Mouse (Mus musculus): ENCODE measurements at regions not wholly inside any gene's neighbourhood (a gene's known extent, or its start where the extent isn't known, plus 50 kb on each side); places are given as distances from the start of the nearest gene placed in this dataset.

- no peak for DNase-seq (ENCODE audit: low spot score)
- TF ChIP-seq POLR2A (IDR thresholded peaks at IDR 0.05; ENCODE audit: borderline replicate concordance, extremely low read depth, insufficient read depth, insufficient read length) = no peak
- WGBS = 67% methylated on average over 8 of the region's 8 CpGs
- ATAC-seq (ENCODE audit: low FRiP score, low read depth) = no peak
- no peak overlapping the region for H3K4me2 ChIP-seq (replicated peaks; ENCODE audit: low read depth, low read length, severe bottlenecking)
- H3K9ac ChIP-seq (ENCODE audit: low read depth, low read length, severe bottlenecking) = no peak overlapping the region
- H3K4me1 ChIP-seq (ENCODE audit: control insufficient read depth, insufficient read depth, low read length) = no peaks in the 10 kb centered on the region
- H3K9me3 ChIP-seq (ENCODE audit: control insufficient read depth, low read length) = no peaks in the 10 kb centered on the region
- H3K27me3 ChIP-seq (ENCODE audit: control insufficient read depth, insufficient read depth, low read length) = no peaks in the 10 kb centered on the region
- H3K27ac ChIP-seq (replicated peaks; ENCODE audit: low read depth, low read length) = no peak overlapping the region
- H3K36me3 ChIP-seq (ENCODE audit: control insufficient read depth, insufficient read depth, low read length) = no peaks in the 10 kb centered on the region
- no peak overlapping the region for H3K4me3 ChIP-seq (replicated peaks; ENCODE audit: low read length)
Observed at GRCm38 (mm10) chr13:53825957-53826580, 229.4 kb downstream of the Drd1 start.

GRCm38 (mm10) chr13:53822061-53822460 lies 233.4 kb downstream of the Drd1 start:
- Histone ChIP-seq H3K27ac (replicated peaks; ENCODE audit: low read depth, low read length) (no peak overlapping the region), H3K36me3 (ENCODE audit: control insufficient read depth, insufficient read depth, low read length) (no peaks in the 10 kb centered on the region), H3K4me1 (ENCODE audit: control insufficient read depth, insufficient read depth, low read length) (no peaks in the 10 kb centered on the region), H3K9me3 (ENCODE audit: control insufficient read depth, low read length) (no peaks in the 10 kb centered on the region), H3K27me3 (ENCODE audit: control insufficient read depth, insufficient read depth, low read length) (no peaks in the 10 kb centered on the region), H3K4me3 (replicated peaks; ENCODE audit: low read length) (no peak overlapping the region), H3K9ac (ENCODE audit: low read depth, low read length, severe bottlenecking) (no peak overlapping the region), H3K4me2 (replicated peaks; ENCODE audit: low read depth, low read length, severe bottlenecking) (no peak overlapping the region)
- no peak for TF ChIP-seq POLR2A (IDR thresholded peaks at IDR 0.05; ENCODE audit: borderline replicate concordance, extremely low read depth, insufficient read depth, insufficient read length)
- no peak for ATAC-seq (ENCODE audit: low FRiP score, low read depth)
- DNase-seq (ENCODE audit: low spot score) = no peak
- WGBS = 85% methylated on average over 8 of the region's 8 CpGs

GRCm38 (mm10) chr13:53815629-53816028 lies 239.9 kb downstream of the Drd1 start:
- DNase-seq (ENCODE audit: low spot score) (no peak), ATAC-seq (ENCODE audit: low FRiP score, low read depth) (no peak)
- Histone ChIP-seq H3K4me1 (ENCODE audit: control insufficient read depth, insufficient read depth, low read length) (no peaks in the 10 kb centered on the region), H3K27me3 (ENCODE audit: control insufficient read depth, insufficient read depth, low read length) (peaks cover 23% of the 10 kb centered on the region; the same call in 1 of the 2 replicates), H3K9ac (ENCODE audit: low read depth, low read length, severe bottlenecking) (no peak overlapping the region), H3K36me3 (ENCODE audit: control insufficient read depth, insufficient read depth, low read length) (no peaks in the 10 kb centered on the region), H3K27ac (replicated peaks; ENCODE audit: low read depth, low read length) (no peak overlapping the region), H3K4me2 (replicated peaks; ENCODE audit: low read depth, low read length, severe bottlenecking) (no peak overlapping the region), H3K4me3 (replicated peaks; ENCODE audit: low read length) (no peak overlapping the region), H3K9me3 (ENCODE audit: control insufficient read depth, low read length) (no peaks in the 10 kb centered on the region)
- 91% methylated on average over 7 of the region's 7 CpGs for WGBS
- no peak for TF ChIP-seq POLR2A (IDR thresholded peaks at IDR 0.05; ENCODE audit: borderline replicate concordance, extremely low read depth, insufficient read depth, insufficient read length)

GRCm38 (mm10) chr13:53814088-53814487 lies 241.4 kb downstream of the Drd1 start:
- TF ChIP-seq POLR2A (IDR thresholded peaks at IDR 0.05; ENCODE audit: borderline replicate concordance, extremely low read depth, insufficient read depth, insufficient read length) = no peak
- DNase-seq (ENCODE audit: low spot score) = no peak
- 16% methylated on average over 9 of the region's 9 CpGs for WGBS
- Histone ChIP-seq H3K4me1 (ENCODE audit: control insufficient read depth, insufficient read depth, low read length) (no peaks in the 10 kb centered on the region), H3K27ac (replicated peaks; ENCODE audit: low read depth, low read length) (no peak overlapping the region), H3K27me3 (ENCODE audit: control insufficient read depth, insufficient read depth, low read length) (peaks cover 36% of the 10 kb centered on the region; the same call in 1 of the 2 replicates), H3K4me2 (replicated peaks; ENCODE audit: low read depth, low read length, severe bottlenecking) (no peak overlapping the region), H3K36me3 (ENCODE audit: control insufficient read depth, insufficient read depth, low read length) (no peaks in the 10 kb centered on the region), H3K4me3 (replicated peaks; ENCODE audit: low read length) (no peak overlapping the region), H3K9ac (ENCODE audit: low read depth, low read length, severe bottlenecking) (no peak overlapping the region), H3K9me3 (ENCODE audit: control insufficient read depth, low read length) (no peaks in the 10 kb centered on the region)
- ATAC-seq (ENCODE audit: low FRiP score, low read depth) = no peak

- ATAC-seq (ENCODE audit: low FRiP score, low read depth) = no peak
- H3K36me3 ChIP-seq (ENCODE audit: control insufficient read depth, insufficient read depth, low read length) = no peaks in the 10 kb centered on the region
- peaks cover 17% of the 10 kb centered on the region for H3K4me1 ChIP-seq (ENCODE audit: control insufficient read depth, insufficient read depth, low read length)
- peaks cover 49% of the 10 kb centered on the region; the same call in 1 of the 2 replicates for H3K27me3 ChIP-seq (ENCODE audit: control insufficient read depth, insufficient read depth, low read length)
- 23% methylated on average over 4 of the region's 4 CpGs for WGBS
- H3K27ac ChIP-seq (replicated peaks; ENCODE audit: low read depth, low read length) = no peak overlapping the region
- H3K9me3 ChIP-seq (ENCODE audit: control insufficient read depth, low read length) = no peaks in the 10 kb centered on the region
- no peak overlapping the region for H3K4me3 ChIP-seq (replicated peaks; ENCODE audit: low read length)
- no peak for TF ChIP-seq POLR2A (IDR thresholded peaks at IDR 0.05; ENCODE audit: borderline replicate concordance, extremely low read depth, insufficient read depth, insufficient read length)
- H3K4me2 ChIP-seq (replicated peaks; ENCODE audit: low read depth, low read length, severe bottlenecking) = no peak overlapping the region
- DNase-seq (ENCODE audit: low spot score) = peak; percentile 9
- H3K9ac ChIP-seq (ENCODE audit: low read depth, low read length, severe bottlenecking) = no peak overlapping the region
Observed at GRCm38 (mm10) chr13:53811862-53812261, 243.6 kb downstream of the Drd1 start.
